Mouse (Mus musculus): ENCODE results near the gene Arrdc2.

The Arrdc2 gene

DNA sequence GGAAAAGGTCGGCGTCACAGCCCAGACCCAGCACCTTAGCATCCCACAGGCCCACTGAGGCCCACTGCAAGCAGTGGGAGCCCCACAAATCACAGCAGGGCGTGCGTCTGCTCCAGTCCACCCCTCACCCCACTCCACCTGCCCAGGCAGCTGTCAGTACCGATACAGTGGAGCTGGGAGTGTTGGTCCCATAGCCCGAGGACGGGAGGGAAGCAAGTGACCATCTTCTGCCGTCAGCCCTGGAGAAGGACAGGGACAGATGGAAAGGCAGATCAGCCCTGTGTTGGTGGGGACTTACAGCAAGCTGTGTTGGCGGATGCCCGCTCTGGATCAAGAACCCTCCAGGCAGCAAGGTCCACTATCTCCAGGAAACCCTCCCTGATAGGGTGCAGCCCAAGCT lies 50.5 kb downstream of the Arrdc2 start:
- no peak for DNase-seq (ENCODE audit: low read depth, low spot score)

GRCm38 (mm10) chr8:70787941-70788667 lies 51.4 kb downstream of the Arrdc2 start:
- DNase-seq (ENCODE audit: low read depth, low spot score): no peak

- no peak for DNase-seq (ENCODE audit: low read depth, low spot score)
Measured at GRCm38 (mm10) chr8:70787051-70787445, 52.5 kb downstream of the Arrdc2 start.

DNA sequence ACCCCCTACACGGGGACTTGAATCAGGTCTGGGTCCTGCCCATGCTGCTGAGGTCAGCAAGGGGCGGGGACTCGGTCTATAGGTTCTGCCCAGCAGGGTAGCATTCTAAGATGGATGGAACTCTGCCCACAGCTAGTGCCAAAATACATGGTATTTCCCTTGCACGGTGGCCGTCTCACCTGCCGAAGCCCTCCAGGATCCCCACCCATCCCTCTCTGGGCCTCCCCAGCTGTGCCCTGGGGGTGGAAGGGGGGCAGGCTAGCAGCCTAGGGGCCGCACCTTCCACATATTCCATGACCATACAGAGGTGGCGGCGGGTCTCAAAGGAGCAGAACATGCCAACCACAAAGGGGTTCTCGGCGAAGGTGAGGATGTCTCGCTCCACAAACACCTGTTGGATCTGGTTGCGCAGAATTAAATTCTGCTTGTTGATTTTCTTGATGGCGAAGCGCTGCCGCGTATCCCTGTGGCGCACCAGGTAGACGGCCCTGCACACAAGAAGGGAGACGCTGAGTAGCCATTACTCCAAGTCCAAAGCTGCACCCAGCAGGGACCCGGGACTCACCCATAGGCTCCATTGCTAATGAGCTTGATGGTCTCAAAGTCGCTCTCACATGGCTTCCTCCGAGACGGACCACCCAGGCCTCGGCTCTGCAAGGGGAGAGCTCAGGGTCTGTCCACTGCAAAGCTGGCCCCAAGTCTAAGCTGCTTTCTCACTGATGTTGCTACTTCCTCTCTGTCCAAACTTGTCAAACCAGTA lies 53.0 kb downstream of the Arrdc2 start:
- DNase-seq (ENCODE audit: low read depth, low spot score): no peak

All from skeletal muscle tissue, adult 2 months (tissue).